Mouse (Mus musculus): ENCODE results near the gene Insm1.

GRCm38 (mm10) chr2:146217227-146217980, 4.3 kb upstream of the Insm1 start:
- TF ChIP-seq GATA1 (IDR thresholded peaks at IDR 0.05; ENCODE audit: low read length) (no peak), TAL1 (IDR thresholded peaks at IDR 0.05; ENCODE audit: low read length) (no peak)

Measured in erythroblast, embryonic 14.5 days (primary cell).